Mouse (Mus musculus): ENCODE data around the gene Galnt4. TPM values are rescaled to one million over a fixed set of nuclear protein-coding genes. Genes with fewer than 3 reads are reported as not detected.
A peak's percentile ranks its signal among the peaks of the same experiment; 100 is the strongest.

The Galnt4 gene
- polyA plus RNA-seq (2015; fragmentation: Nextera tagmentation; extraction: Ambion mirVana) = 11.1 and 12.1 TPM in 2 replicates

DNA sequence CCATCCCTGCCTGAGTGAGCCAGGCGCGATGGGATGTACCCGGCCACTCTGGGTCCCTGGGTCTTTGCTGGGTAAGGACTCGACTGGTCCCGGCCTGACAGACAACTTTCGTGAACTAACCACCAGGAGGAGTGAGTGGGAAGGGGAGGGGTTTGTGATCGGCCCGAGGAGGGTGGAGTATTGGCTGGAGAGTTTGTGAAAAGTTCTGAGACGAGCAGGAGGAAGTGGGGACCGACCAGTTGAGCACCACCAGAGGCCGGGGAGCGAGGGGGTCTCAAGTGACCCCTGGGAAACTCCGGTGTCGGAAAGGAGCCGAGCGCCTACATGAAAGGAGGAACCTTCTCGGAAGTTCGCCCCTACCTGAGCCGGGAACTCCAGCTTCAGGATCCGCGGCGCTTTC lies at the start of gene Galnt4:
Gene Galnt4 (plus strand): TSS at position 196 of the 400 bp plus-strand sequence.
- peaks cover 4% of the 10 kb centered on the region; the same call in 1 of the 2 replicates for H3K9me3 ChIP-seq (replicated peaks)
- peak within 1 kb of the TSS; percentile 77 for H3K27ac ChIP-seq
- H3K4me1 ChIP-seq = peaks cover 28% of the 10 kb centered on the region
- H3K27me3 ChIP-seq = no peaks in the 10 kb centered on the region
- peak within 1 kb of the TSS; percentile 97 for H3K4me2 ChIP-seq
- peak within 1 kb of the TSS; percentile 69 for H3K4me3 ChIP-seq (replicated peaks)
- ATAC-seq (replicated peaks; ENCODE audit: low FRiP score) = peak; percentile 89
- H3K36me3 ChIP-seq = peaks cover 33% of the 10 kb centered on the region
- H3K9ac ChIP-seq = peak within 1 kb of the TSS; percentile 72
- under 1% methylated on average over 22 of the region's 22 CpGs for WGBS

DNA sequence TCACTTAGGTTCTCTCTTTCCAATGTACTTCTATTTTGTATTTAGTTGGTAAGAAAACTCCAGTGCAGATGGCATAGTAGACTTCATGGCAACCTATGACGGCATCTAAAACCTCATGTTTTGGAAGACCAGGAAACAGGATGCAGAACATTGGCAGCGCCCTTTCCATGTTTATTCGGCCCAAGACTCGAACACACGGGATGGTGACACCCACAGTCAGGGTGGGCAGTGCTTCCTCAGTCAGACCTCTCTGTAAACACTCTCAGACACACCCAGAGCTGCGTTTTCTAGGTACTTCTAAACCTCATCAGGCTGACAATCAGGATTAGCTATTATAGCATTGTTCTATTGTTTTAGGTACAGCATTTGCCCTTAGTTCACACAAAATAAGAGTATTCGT lies 47.4 kb upstream of the Galnt4 start:
- H3K4me3 ChIP-seq (replicated peaks) = no peak overlapping the region
- H3K27ac ChIP-seq = no peak overlapping the region
- WGBS = 91% methylated on average over 7 of the region's 7 CpGs
- peaks cover 4% of the 10 kb centered on the region for H3K4me1 ChIP-seq
- no peaks in the 10 kb centered on the region for H3K9me3 ChIP-seq (replicated peaks)
- H3K4me2 ChIP-seq = no peak overlapping the region
- no peaks in the 10 kb centered on the region for H3K27me3 ChIP-seq
- H3K9ac ChIP-seq = no peak overlapping the region
- H3K36me3 ChIP-seq = no peaks in the 10 kb centered on the region
- ATAC-seq (replicated peaks; ENCODE audit: low FRiP score) = no peak

DNA sequence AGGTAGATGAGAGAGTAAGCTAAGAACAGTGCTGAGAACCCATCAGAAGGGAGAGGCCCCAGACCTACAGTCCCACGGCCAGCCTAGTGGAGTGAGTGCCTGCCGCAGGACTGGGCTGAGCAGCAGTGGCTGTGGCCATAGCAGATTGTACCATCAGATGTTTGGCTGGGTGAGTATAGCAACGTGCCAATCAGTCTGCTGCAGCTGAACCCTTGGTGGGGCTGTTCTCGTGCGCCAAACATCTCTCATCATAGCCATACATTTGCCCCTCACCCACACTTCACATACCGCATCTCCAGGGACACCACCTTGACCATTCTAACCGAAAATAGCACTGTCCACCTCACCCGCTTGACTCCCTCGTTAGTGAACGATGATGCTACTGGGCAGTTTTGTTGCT lies 46.5 kb upstream of the Galnt4 start:
- Histone ChIP-seq H3K27me3 (no peaks in the 10 kb centered on the region), H3K4me2 (no peak overlapping the region), H3K27ac (no peak overlapping the region), H3K9me3 (replicated peaks) (no peaks in the 10 kb centered on the region), H3K36me3 (no peaks in the 10 kb centered on the region), H3K4me1 (peaks cover 4% of the 10 kb centered on the region), H3K4me3 (replicated peaks) (no peak overlapping the region), H3K9ac (no peak overlapping the region)
- WGBS = 88% methylated on average over 10 of the region's 10 CpGs
- ATAC-seq (replicated peaks; ENCODE audit: low FRiP score) = no peak

DNA sequence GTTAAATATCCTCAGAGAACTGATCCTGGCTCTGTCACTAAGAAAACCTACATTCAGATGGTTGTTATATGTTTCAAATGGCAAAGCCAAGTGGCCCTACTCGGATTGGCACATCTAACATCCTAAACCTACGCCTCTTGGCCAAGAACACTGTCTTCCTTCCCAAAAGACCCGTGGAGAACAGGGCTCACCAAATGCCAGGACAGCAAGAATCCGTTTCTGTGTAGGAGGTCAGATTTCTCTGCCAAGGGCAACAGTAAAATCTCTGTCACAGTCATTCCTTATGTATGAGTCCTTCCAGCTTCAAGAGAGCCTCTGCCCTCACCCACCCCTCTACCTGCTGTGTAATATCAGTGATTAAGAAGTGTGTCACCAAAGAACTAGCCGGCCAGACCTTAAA lies 45.4 kb upstream of the Galnt4 start:
- WGBS = 73% methylated on average over 5 of the region's 5 CpGs
- H3K36me3 ChIP-seq = no peaks in the 10 kb centered on the region
- ATAC-seq (replicated peaks; ENCODE audit: low FRiP score) = no peak
- no peak overlapping the region for H3K27ac ChIP-seq
- H3K4me2 ChIP-seq = no peak overlapping the region
- H3K4me1 ChIP-seq = peaks cover 4% of the 10 kb centered on the region
- H3K9me3 ChIP-seq (replicated peaks) = no peaks in the 10 kb centered on the region
- H3K27me3 ChIP-seq = no peaks in the 10 kb centered on the region
- H3K9ac ChIP-seq = no peak overlapping the region
- H3K4me3 ChIP-seq (replicated peaks) = no peak overlapping the region

DNA sequence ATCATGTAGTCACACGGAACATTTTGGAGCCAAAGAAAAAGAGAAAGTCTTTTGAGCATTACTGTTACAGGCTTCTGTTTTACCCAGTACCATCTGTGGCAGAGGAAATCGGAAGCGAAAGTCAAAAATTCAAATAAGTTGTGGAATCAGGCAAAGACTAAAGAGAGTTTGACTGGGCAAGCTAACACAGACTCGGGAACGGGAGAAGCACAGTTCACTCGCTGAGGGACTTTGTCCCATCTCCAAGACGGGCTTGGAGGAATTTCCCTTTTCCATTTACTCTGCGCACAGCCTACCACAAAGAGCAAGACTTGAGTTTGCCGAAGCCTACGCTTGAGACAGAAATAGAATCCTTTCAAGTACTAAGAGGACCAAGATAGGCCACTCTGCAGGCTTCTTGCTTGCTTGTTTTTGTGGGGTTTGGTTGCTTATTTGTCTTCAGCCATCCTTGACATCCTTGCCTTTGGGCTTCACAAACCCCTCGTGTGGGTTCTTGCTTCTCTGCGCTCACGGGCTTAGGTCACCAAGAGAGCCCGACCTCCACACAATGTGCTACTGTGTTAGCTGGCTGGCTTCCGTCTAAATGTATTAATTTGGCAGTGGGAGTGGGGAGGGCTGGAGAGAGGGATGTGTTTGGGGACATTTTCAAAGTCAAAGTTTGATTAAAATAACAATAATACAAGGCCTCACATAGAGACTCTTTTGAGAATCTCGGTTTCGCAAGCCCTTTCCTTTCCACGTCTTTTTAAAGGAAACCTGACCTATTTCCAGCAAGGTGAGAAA lies 31.7 kb upstream of the Galnt4 start:
- Histone ChIP-seq H3K9me3 (replicated peaks) (no peaks in the 10 kb centered on the region), H3K36me3 (no peaks in the 10 kb centered on the region), H3K4me2 (no peak overlapping the region), H3K27ac (no peak overlapping the region), H3K9ac (no peak overlapping the region), H3K4me3 (replicated peaks) (no peak overlapping the region), H3K4me1 (no peaks in the 10 kb centered on the region), H3K27me3 (no peaks in the 10 kb centered on the region)
- 84% methylated on average over 18 of the region's 18 CpGs for WGBS
- ATAC-seq (replicated peaks; ENCODE audit: low FRiP score) = no peak

DNA sequence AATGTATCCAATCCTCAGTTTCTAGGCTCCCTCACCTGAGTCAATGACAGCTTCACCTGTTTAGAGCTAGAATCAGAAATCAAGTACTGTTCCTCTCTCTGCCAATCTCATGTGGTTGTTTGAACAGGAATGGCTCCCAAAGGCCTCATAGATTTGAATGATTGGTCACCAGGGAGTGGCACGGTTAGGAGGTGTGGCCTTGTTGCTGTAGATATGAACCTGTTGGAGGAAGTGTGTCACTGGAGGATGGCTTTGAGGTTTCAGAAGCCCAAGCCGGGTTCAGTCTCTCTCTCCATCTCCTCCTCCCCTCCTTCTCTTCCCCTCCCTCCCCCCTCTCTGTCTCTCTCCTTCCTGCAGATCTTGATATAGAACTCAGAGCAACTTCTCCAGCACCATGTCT lies 29.3 kb upstream of the Galnt4 start:
- no peak overlapping the region for H3K4me3 ChIP-seq (replicated peaks)
- H3K4me2 ChIP-seq = no peak overlapping the region
- H3K27ac ChIP-seq = no peak overlapping the region
- H3K9ac ChIP-seq = no peak overlapping the region
- H3K9me3 ChIP-seq (replicated peaks) = no peaks in the 10 kb centered on the region
- H3K27me3 ChIP-seq = no peaks in the 10 kb centered on the region
- no peaks in the 10 kb centered on the region for H3K36me3 ChIP-seq
- ATAC-seq (replicated peaks; ENCODE audit: low FRiP score) = no peak
- 81% methylated on average over 2 of the region's 2 CpGs for WGBS
- no peaks in the 10 kb centered on the region for H3K4me1 ChIP-seq

DNA sequence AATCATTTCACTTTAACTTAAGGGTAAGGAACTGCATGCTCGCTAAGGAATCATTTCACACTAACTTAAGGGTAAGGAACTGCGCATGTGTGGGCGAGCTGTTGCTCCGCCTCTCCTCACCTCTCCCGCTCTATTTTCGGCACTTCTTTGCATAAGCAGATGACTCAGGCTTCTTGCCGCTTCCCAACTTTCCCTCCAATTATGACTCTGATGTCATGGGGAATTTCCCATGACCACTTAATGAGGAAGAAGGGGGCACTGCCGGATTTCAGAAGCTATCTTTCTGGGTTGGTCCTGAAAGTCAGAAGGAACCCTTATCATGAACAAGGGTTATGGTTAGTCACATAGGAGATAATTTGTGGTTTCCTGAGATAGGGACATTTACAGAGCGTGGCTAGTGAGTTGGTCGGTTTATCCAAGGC lies 26.4 kb upstream of the Galnt4 start:
- 82% methylated on average over 10 of the region's 10 CpGs for WGBS
- no peak overlapping the region for H3K4me2 ChIP-seq
- H3K27me3 ChIP-seq = peaks cover 5% of the 10 kb centered on the region; the same call in 1 of the 2 replicates
- no peak overlapping the region for H3K9ac ChIP-seq
- H3K9me3 ChIP-seq (replicated peaks) = no peaks in the 10 kb centered on the region
- no peak overlapping the region for H3K4me3 ChIP-seq (replicated peaks)
- no peaks in the 10 kb centered on the region for H3K36me3 ChIP-seq
- no peak for ATAC-seq (replicated peaks; ENCODE audit: low FRiP score)
- H3K27ac ChIP-seq = no peak overlapping the region
- H3K4me1 ChIP-seq = 0 out of 2 replicates have a peak, but pooled peaks cover 4% of the 10 kb centered on the region

DNA sequence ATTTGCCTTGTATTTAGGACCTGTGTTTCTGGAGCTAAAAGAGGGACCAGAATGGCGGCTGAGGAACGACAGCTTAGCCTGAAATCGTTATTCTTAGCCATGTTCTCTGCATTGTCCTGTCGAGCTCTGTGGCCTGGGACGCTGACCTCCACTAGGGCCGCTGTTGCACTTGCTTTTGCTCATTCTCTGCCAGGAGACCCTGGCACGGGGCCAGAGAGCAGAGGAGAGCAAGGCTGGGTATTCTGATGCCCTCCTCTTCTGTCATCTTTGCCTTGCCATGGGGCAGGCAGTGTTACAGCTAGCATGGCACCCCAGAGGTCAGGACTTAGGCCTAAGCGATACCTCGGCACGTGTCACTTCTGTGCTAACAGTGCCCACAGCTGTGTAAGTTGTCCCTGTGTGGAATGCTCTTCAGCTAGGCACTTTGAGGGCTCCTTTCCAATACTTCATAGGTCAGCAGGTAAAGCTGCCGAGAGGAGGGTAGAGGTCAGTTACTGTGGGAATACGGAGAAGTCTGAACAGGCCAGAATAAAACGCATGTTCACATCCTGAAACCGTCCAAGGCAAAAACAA lies 24.4 kb upstream of the Galnt4 start:
- Histone ChIP-seq H3K9ac (no peak overlapping the region), H3K4me2 (no peak overlapping the region), H3K4me3 (replicated peaks) (no peak overlapping the region), H3K9me3 (replicated peaks) (no peaks in the 10 kb centered on the region), H3K36me3 (no peaks in the 10 kb centered on the region), H3K27ac (no peak overlapping the region), H3K27me3 (peaks cover 5% of the 10 kb centered on the region; the same call in 1 of the 2 replicates), H3K4me1 (0 out of 2 replicates have a peak, but pooled peaks cover 4% of the 10 kb centered on the region)
- 85% methylated on average over 14 of the region's 14 CpGs for WGBS
- ATAC-seq (replicated peaks; ENCODE audit: low FRiP score) = no peak

DNA sequence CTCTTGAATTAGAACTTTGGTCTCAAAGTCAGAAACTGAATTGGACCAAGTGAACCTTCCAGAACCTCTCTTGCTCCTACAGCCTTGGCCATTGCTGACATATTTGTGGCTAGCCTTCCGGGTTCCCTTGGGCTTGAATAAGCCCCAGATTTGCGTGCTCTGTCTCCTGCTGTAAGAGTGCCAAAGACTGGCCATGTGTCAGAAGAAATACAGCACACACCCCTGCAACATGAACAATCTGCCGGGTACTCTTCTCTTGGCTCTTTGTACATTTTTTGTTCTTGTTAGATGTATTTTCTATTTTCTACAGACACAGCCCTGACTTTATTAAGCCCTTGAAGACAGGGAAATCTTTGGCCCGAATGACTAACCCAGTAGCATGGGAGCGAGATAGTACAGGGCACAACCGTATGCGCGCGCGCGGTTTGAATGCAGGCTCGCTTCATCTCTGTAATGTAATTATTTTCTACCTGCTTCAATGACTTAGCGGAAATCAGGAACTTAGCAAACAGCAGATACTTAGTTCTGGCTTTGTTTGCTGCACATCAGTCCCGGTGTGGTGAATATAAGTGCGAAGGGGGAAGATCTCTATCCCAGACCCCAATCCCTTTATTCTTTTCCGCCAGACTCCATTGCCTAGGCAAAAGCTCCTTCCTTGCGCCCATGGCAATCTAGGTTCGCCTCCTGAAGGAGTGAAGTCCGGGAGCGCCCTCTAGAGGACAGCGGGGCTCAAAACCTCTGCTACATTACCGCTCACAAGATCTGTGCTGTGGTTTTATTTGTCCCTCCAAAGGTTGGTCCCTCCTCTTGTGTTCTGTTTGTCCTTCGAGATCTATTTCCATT lies 23.3 kb upstream of the Galnt4 start:
- Histone ChIP-seq H3K4me3 (replicated peaks) (no peak overlapping the region), H3K36me3 (no peaks in the 10 kb centered on the region), H3K27me3 (peaks cover 5% of the 10 kb centered on the region; the same call in 1 of the 2 replicates), H3K27ac (no peak overlapping the region), H3K9me3 (replicated peaks) (no peaks in the 10 kb centered on the region), H3K4me1 (0 out of 2 replicates have a peak, but pooled peaks cover 4% of the 10 kb centered on the region), H3K4me2 (peak overlapping the region; percentile 33), H3K9ac (no peak overlapping the region)
- peak; percentile 82 for ATAC-seq (replicated peaks; ENCODE audit: low FRiP score)
- 48% methylated on average over 23 of the region's 23 CpGs for WGBS

DNA sequence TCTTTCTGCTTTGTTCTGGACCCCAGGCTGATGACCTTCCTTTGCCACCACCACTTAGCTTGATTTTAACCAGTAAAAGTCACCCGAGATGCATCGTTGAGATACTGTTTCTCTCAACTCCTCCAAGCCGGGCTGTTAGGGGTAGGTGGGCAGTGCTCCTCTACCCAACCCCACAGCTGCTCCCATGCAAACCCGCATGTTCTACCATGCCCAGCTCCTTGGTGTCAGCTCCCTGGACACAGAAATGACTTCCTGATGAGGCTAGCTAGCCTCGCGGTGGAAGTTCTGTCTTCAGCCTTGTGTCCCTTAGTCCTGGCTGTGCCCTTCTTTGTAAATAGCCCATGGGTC lies 22.7 kb upstream of the Galnt4 start:
- Histone ChIP-seq H3K9me3 (replicated peaks) (no peaks in the 10 kb centered on the region), H3K9ac (no peak overlapping the region), H3K27me3 (peaks cover 5% of the 10 kb centered on the region; the same call in 1 of the 2 replicates), H3K4me3 (replicated peaks) (no peak overlapping the region), H3K36me3 (no peaks in the 10 kb centered on the region), H3K4me1 (0 out of 2 replicates have a peak, but pooled peaks cover 4% of the 10 kb centered on the region), H3K27ac (no peak overlapping the region), H3K4me2 (peak overlapping the region; percentile 33)
- 56% methylated on average over 6 of the region's 6 CpGs for WGBS
- no peak for ATAC-seq (replicated peaks; ENCODE audit: low FRiP score)

DNA sequence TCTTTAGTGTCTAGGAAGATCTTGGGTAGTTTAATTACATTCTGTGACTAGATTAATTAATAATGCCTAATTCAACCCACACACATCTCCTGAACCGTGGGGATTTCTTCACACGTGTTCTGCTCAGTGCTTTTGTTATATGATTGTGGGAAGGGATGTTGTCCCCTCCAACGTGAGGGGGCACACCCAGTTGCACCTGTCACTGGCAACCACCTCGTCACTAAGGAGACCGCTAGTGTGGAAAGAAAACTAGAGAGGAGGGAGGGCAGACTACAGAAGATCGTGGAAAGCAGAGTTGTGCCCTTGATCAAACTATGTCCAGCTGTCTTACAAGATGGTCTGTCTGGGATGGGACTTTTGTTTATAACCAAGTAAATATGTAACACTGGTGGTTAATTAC lies 21.9 kb upstream of the Galnt4 start:
- no peaks in the 10 kb centered on the region for H3K9me3 ChIP-seq (replicated peaks)
- no peak overlapping the region for H3K27ac ChIP-seq
- no peak overlapping the region for H3K4me2 ChIP-seq
- no peaks in the 10 kb centered on the region for H3K36me3 ChIP-seq
- WGBS = 59% methylated on average over 6 of the region's 6 CpGs
- H3K27me3 ChIP-seq = peaks cover 5% of the 10 kb centered on the region; the same call in 1 of the 2 replicates
- no peak overlapping the region for H3K9ac ChIP-seq
- no peak overlapping the region for H3K4me3 ChIP-seq (replicated peaks)
- H3K4me1 ChIP-seq = 0 out of 2 replicates have a peak, but pooled peaks cover 4% of the 10 kb centered on the region
- ATAC-seq (replicated peaks; ENCODE audit: low FRiP score) = no peak

DNA sequence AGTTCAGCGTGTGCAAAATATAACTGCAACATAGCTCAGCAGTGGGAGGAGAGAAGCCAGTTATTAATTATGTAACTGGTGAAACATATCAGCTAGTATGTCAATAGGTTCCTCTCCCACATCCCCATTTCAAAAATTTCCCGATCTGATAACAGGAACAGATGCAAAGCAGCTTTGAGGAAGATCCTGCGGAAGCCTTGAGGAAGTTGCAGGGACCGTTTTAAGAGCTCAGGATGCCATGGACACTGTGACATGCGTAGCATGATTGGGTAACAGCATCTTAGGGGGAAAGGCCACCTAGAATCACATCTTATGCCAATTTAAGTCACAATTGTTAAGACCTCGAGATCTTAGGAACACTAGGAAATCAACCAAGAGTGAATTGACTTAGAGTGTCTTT lies 18.1 kb upstream of the Galnt4 start:
- ATAC-seq (replicated peaks; ENCODE audit: low FRiP score) = no peak
- Histone ChIP-seq H3K27me3 (peaks cover 5% of the 10 kb centered on the region; the same call in 1 of the 2 replicates), H3K9me3 (replicated peaks) (no peaks in the 10 kb centered on the region), H3K27ac (no peak overlapping the region), H3K4me1 (0 out of 2 replicates have a peak, but pooled peaks cover 4% of the 10 kb centered on the region), H3K9ac (no peak overlapping the region), H3K4me3 (replicated peaks) (no peak overlapping the region), H3K4me2 (no peak overlapping the region), H3K36me3 (no peaks in the 10 kb centered on the region)
- 78% methylated on average over 6 of the region's 6 CpGs for WGBS
